Mouse (Mus musculus) stomach, embryonic 16.5 days (tissue): Measurements from ENCODE around the gene Agap1. TPM values are rescaled to one million over a fixed set of nuclear protein-coding genes. Genes with fewer than 3 reads are reported as not detected.

Source experiments
- ATAC-seq: fragments of 200-750 bp; cut with Nextera tagmentation; 2 replicates; pipeline ENCODE4 v1.8.0; 2017; ENCODE audit warnings: moderate number of reproducible peaks, moderate TSS enrichment; ENCODE audit not compliant: insufficient read depth, low FRiP score
- H3K27ac ChIP-seq: fragments of 300-500 bp; sonication (generic); 2 replicates; pipeline ENCODE4 v1.5.1; 2014; ENCODE audit warnings: low read length
- H3K27me3 ChIP-seq: fragments of 300-500 bp; sonication (generic); 2 replicates; pipeline ENCODE4 v1.6.1; 2014; ENCODE audit warnings: low read length, control low read depth, mixed read lengths; ENCODE audit not compliant: control insufficient read depth, insufficient read depth
- H3K36me3 ChIP-seq: fragments of 300-500 bp; sonication (generic); 2 replicates; pipeline ENCODE4 v1.6.1; 2014; ENCODE audit warnings: low read length; ENCODE audit not compliant: control insufficient read depth, insufficient read depth
- H3K4me1 ChIP-seq: fragments of 300-500 bp; sonication (generic); 2 replicates; pipeline ENCODE4 v1.6.1; 2014; ENCODE audit warnings: low read length, control low read depth, mixed read lengths; ENCODE audit not compliant: control insufficient read depth, insufficient read depth
- H3K4me2 ChIP-seq: fragments of 300-500 bp; sonication (generic); 2 replicates; pipeline ENCODE4 v1.6.1; 2014; ENCODE audit warnings: low read depth, low read length, mixed read lengths
- H3K4me3 ChIP-seq: fragments of 300-500 bp; sonication (generic); replicated peaks from 2 replicates; pipeline ENCODE4 v1.5.1; 2014; ENCODE audit warnings: mild to moderate bottlenecking, low read length
- H3K9ac ChIP-seq: fragments of 300-500 bp; sonication (generic); 2 replicates; pipeline ENCODE4 v1.6.1; 2014; ENCODE audit warnings: low read length
- H3K9me3 ChIP-seq: fragments of 300-500 bp; sonication (generic); replicated peaks from 2 replicates; pipeline ENCODE4 v1.6.1; 2016; ENCODE audit warnings: low read length, control low read depth; ENCODE audit not compliant: control insufficient read depth
- WGBS: fragments of 180-500 bp; shearing (Covaris S2); extraction: QIAGEN DNeasy Blood & Tissue Kit; methylation state at CpG from one replicate; pipeline ENCODE4 v1.1.7; 2014; 5-methylcytosine and 5-hydroxymethylcytosine counted together
- polyA plus RNA-seq: library from polyadenylated mRNA; unstranded; fragments of >200 nt; fragmentation: Nextera tagmentation; extraction: Ambion mirVana; gene quantifications from 2 replicates; pipeline ENCODE4 v1.2.1, GENCODE M21; 2015

Gene Agap1
- polyA plus RNA-seq, 1 experiment from 2014 or later: 5.8 TPM

DNA sequence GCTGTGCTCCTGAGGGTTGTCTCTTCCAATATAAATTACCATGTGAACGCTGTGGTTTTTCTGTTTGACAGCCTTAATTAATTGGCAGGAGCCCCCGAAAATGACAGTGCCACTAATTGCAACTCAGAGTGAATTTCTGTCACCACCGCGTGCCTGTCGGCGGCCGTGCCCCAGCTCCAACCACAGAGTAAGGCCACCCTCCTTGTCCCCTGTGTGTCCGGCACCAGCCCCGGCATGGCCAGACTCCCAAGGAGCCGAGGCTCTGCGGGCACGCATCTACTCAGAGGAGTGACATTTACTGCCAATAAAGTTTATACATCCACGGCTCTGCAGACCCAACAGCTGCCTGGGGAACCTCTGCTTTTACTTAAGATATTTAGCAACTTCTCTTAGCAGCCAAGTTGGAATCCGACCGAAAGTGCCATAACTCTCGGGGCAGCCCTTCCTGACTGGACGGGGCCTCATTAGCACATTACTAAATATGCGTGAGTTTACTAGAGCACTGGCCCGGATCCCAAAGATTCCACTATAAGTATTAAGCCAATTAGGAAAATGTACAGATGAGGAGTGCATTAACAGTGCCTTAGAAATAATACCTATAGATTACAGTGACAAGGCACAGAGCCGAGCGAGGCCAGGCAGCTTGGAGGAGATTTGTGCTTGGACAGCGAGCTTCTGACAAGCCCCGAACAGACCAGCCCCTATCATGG lies 394.7 kb downstream of the Agap1 start:
- Histone ChIP-seq H3K9ac (no peak overlapping the region), H3K9me3 (no peaks in the 10 kb centered on the region), H3K36me3 (no peaks in the 10 kb centered on the region), H3K27ac (no peak overlapping the region), H3K4me3 (no peak overlapping the region), H3K4me1 (no peaks in the 10 kb centered on the region), H3K4me2 (no peak overlapping the region), H3K27me3 (no peaks in the 10 kb centered on the region)
- 68% methylated on average over 23 of the region's 23 CpGs for WGBS
- no peak for ATAC-seq

DNA sequence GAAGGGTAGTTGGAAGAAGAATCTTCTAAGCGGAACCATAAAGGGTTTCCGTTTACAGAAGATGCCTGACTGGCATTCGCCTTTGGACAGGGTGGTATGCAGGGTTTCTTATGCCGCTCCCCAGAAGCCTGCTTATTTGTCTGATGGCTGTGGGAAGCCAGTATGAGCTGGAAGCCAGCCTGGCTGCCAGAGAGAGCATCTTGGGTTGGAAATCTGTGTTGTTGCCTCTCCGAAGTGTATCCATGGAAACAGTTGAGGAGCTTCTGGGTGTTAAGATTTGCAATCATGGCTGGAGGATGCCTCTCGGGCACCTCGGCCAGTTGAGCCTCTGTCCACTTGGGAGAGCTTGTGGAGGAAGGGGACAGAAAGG lies 395.2 kb downstream of the Agap1 start:
- H3K36me3 ChIP-seq: no peaks in the 10 kb centered on the region
- no peaks in the 10 kb centered on the region for H3K4me1 ChIP-seq
- no peak overlapping the region for H3K4me2 ChIP-seq
- H3K27me3 ChIP-seq: no peaks in the 10 kb centered on the region
- H3K27ac ChIP-seq: no peak overlapping the region
- ATAC-seq: no peak
- H3K4me3 ChIP-seq: no peak overlapping the region
- H3K9me3 ChIP-seq: no peaks in the 10 kb centered on the region
- WGBS: 81% methylated on average over 7 of the region's 7 CpGs
- no peak overlapping the region for H3K9ac ChIP-seq

DNA sequence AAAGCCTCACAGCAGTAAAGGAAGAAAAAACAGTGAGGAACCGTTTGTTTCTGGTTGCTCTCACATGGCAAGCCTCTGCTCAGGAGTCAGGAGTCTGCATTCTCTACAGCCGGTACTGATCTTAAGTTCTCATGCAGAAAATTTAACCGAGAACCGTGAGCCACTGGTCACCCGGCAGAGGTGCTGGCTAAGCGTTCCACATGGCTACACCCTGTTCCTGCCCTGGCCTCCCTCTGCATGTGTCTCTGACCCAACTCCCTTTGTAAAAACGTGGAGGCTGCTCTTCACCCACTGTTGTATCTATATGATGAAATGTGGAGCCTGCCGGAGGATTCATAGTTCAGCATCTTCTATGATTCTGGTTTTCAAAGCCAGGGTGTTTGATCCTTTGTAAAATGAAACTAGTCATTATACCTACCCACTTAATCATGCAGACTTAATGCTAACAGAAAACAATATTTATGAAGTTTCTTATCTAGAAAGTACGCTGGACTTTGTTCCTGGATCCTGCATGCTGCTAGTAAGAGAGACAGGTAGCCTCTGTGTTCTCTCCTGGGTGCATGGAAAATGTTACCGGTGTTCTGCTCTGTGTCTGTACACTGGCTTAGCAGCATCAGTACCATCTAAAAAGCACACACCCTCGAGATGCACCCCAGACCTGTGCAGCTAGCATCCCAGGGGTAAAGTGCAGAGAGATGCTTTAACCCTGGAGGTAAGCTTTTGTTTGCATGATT lies 396.2 kb downstream of the Agap1 start:
- ATAC-seq: no peak
- no peak overlapping the region for H3K27ac ChIP-seq

DNA sequence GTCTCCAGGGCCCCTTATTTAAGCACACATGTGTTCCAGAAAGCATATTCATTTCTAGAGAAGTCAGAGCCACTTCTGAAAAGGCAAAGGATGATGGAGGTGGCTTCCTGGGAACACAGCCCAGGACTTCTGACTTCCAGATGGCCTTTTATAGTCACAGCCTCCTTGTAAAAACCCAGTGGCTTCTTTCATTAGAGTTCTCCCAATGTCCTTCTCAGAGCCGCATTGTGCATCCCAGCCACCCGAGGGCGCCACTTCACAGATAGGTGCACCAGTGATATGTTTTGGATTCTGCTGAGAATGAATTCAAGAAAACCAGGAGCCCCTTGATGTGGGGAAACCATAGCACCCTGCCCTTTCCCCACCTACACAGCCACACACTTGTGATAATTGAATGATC lies 404.6 kb downstream of the Agap1 start:
- no peak for ATAC-seq
- WGBS: 27% methylated on average over 3 of the region's 3 CpGs

More for the DNA sequence above, 396.2 kb downstream of the Agap1 start:
- Histone ChIP-seq H3K4me1 (no peaks in the 10 kb centered on the region), H3K9ac (no peak overlapping the region), H3K36me3 (no peaks in the 10 kb centered on the region), H3K9me3 (no peaks in the 10 kb centered on the region), H3K4me2 (no peak overlapping the region), H3K4me3 (no peak overlapping the region), H3K27me3 (no peaks in the 10 kb centered on the region)
- 71% methylated on average over 11 of the region's 11 CpGs for WGBS

DNA sequence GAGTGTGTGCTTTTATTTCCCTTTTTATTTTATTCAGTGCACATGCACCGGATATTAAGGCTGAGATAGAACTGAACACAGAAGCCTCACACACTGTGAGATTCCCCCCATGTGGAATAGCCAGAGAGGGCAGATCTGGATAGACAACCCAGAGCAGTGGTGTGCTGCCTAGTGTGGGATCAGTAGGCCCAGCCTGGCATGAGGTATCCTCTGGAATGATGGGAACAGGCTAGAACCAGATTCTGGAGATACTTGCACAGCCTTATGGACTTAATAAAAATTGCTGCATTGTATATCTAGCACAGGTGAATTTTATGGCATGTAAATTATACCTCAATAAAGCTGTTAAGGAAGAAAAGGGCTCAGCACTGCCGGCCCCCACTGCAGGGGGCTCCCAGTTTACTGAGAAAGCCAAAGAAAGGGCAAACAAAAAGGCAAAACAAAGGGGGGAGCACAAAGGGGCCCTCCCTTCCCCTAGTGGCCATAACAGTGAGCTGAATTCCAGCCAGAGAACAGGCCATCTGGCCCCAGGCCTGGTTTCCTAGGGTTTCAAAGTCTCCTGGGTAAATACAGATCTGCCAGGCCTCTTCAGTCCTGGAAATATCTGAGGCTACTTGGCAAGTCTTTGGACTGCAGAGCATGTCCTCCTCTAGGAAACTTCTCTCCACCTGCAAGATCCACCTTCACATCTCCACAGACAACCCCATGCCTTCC lies 405.6 kb downstream of the Agap1 start:
- Histone ChIP-seq H3K9ac (no peak overlapping the region), H3K9me3 (no peaks in the 10 kb centered on the region), H3K27me3 (no peaks in the 10 kb centered on the region), H3K4me1 (no peaks in the 10 kb centered on the region), H3K36me3 (no peaks in the 10 kb centered on the region), H3K4me2 (no peak overlapping the region), H3K27ac (no peak overlapping the region), H3K4me3 (no peak overlapping the region)
- ATAC-seq: no peak
- WGBS: 60% methylated on average over 2 of the region's 2 CpGs

More for the DNA sequence above, 404.6 kb downstream of the Agap1 start:
- no peak overlapping the region for H3K4me3 ChIP-seq
- H3K4me2 ChIP-seq: no peak overlapping the region
- H3K36me3 ChIP-seq: no peaks in the 10 kb centered on the region
- no peaks in the 10 kb centered on the region for H3K9me3 ChIP-seq
- H3K27me3 ChIP-seq: no peaks in the 10 kb centered on the region
- no peak overlapping the region for H3K9ac ChIP-seq
- no peak overlapping the region for H3K27ac ChIP-seq
- no peaks in the 10 kb centered on the region for H3K4me1 ChIP-seq

DNA sequence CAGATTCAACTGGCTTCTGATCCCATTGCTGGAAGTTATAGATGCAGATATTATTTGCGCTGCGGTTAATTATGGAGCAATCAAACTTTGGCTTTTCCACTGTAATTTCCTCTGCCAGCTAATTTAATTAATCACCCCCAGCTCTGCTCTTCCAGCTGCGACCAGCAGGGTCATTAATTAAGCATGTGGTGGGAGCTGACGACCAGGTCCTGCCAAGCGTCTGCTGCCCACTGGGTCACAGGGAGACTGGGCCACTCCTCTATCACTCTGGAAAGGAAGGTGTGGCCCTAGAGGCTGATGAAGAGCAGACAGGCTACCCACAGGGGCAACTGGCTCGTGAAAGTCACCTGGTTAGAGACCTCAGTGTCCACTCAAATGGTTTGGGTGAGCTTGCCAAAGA lies 411.2 kb downstream of the Agap1 start:
- Histone ChIP-seq H3K4me2 (no peak overlapping the region), H3K4me3 (no peak overlapping the region), H3K27ac (no peak overlapping the region), H3K9ac (no peak overlapping the region), H3K4me1 (no peaks in the 10 kb centered on the region), H3K9me3 (no peaks in the 10 kb centered on the region), H3K36me3 (no peaks in the 10 kb centered on the region), H3K27me3 (no peaks in the 10 kb centered on the region)
- no peak for ATAC-seq
- 60% methylated on average over 6 of the region's 6 CpGs for WGBS

DNA sequence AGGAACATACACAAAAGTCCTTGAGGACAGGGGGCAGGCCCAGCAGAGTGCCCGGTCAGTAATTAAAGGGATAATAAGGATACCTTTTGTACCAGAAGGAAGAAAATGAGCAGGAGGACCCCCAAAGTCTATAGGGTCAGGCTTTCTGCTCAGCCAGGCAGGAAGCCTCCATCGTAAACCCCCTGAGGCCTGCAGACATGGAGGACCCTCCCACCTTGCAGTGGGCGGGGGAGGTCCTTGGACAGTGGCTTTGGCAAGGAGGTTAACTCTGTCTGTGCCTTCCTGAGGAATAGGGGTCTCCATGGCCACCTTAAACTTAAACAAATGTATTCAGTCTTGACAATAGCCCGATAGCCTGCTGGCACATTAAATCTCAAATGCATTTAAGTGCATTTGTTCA lies 413.2 kb downstream of the Agap1 start:
- H3K4me3 ChIP-seq: no peak overlapping the region
- H3K9me3 ChIP-seq: no peaks in the 10 kb centered on the region
- no peak overlapping the region for H3K4me2 ChIP-seq
- no peaks in the 10 kb centered on the region for H3K4me1 ChIP-seq
- H3K36me3 ChIP-seq: no peaks in the 10 kb centered on the region
- H3K27me3 ChIP-seq: no peaks in the 10 kb centered on the region
- WGBS: 54% methylated on average over 4 of the region's 4 CpGs
- H3K9ac ChIP-seq: no peak overlapping the region
- no peak for ATAC-seq
- no peak overlapping the region for H3K27ac ChIP-seq

DNA sequence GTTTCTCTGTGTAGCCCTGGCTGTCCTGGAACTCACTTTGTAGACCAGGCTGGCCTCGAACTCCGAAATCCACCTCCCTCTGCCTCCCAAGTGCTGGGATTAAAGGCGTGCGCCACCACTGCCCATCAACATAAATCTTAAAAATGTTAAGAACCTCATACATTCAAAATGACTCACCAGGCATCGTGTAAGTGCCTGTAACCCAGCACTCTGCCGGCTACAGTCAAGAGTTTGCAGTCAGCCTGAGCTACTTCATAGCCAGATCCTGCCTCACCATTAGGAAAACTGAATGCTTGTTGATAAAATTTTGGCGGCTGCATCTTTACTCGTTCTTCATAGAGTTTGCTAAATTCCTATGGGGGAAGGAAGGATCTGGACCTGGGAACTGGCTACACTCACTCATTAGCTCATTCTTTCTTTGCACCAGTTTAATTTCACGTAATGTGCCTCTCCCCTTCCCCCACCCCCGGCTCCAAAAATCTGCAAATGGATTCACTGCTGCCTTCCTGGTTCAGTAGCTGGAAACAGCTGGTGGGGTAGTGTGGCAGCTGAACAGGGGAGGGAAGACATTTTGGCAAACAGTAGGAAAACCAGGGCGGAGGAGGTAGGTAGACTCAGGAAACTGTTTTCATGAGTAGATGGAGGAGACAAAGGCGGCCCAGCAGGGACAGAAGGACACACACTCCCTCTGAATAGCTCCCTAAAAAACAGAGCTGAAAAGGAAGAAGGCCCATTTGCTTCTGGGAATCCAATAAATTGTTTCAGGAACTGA lies 415.7 kb downstream of the Agap1 start:
- Histone ChIP-seq H3K4me3 (no peak overlapping the region), H3K4me1 (no peaks in the 10 kb centered on the region), H3K9ac (no peak overlapping the region), H3K27me3 (no peaks in the 10 kb centered on the region), H3K27ac (no peak overlapping the region), H3K9me3 (no peaks in the 10 kb centered on the region), H3K4me2 (no peak overlapping the region), H3K36me3 (no peaks in the 10 kb centered on the region)
- ATAC-seq: no peak
- WGBS: 50% methylated on average over 12 of the region's 12 CpGs

DNA sequence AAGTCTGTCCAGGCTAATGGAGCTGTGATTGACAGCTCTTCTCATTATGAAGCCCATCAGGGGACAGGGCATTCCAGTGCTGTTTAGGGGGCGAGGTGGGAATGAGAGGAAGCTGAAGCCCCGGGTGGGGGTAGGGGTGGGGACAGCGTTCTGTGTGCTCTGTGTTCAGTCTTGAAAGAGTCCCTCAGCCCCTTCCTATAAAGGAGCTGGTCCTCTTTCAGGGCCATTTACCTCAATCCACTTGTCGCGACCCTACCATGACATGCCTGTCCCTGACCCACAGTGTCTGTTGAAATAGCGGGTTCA lies 416.3 kb downstream of the Agap1 start:
- no peak for ATAC-seq
- no peaks in the 10 kb centered on the region for H3K27me3 ChIP-seq
- no peak overlapping the region for H3K9ac ChIP-seq
- H3K4me3 ChIP-seq: no peak overlapping the region
- H3K9me3 ChIP-seq: no peaks in the 10 kb centered on the region
- H3K27ac ChIP-seq: no peak overlapping the region
- no peak overlapping the region for H3K4me2 ChIP-seq
- no peaks in the 10 kb centered on the region for H3K36me3 ChIP-seq
- WGBS: 65% methylated on average over 6 of the region's 6 CpGs
- H3K4me1 ChIP-seq: no peaks in the 10 kb centered on the region
